In genomic region chr11:32342770-32343191, GRCm38 (mm10) we compare ENCODE assay signal across 9 mouse cellular contexts. TPM values are rescaled to one million over a fixed set of nuclear protein-coding genes. Genes with fewer than 3 reads are reported as not detected.
A peak's percentile ranks its signal among the peaks of the same experiment; 100 is the strongest.
DNase-seq lines count a peak whose midpoint lies in the region; ATAC-seq and TF ChIP-seq lines count a peak whose summit lies in the region.
"Had no signal": no experiment of that assay in that cellular context is flagged by ENCODE, and none has a peak within 500 bp of the region (broad histone marks: within the 10 kb centered on the region; RNA-seq: fewer than 3 reads in every experiment).

No protein-coding gene starts in this region.

- H3K79me2 ChIP-seq in heart, adult 2 months (replicated peaks; ENCODE audit: control insufficient read depth, insufficient read depth, low read length): no peaks in the 10 kb centered on the region

- TF ChIP-seq EP300 in heart, adult 2 months (IDR thresholded peaks at IDR 0.05; ENCODE audit: insufficient read depth, low read depth, low read length): no peak

- no peak for ATAC-seq in neural tube, embryonic 11.5 days (ENCODE audit: insufficient read depth, low FRiP score, low TSS enrichment)
- no peak for ATAC-seq in neural tube, embryonic 15.5 days (ENCODE audit: low FRiP score)
- ATAC-seq in erythroblast, adult 5-6 weeks (replicated peaks; ENCODE audit: low FRiP score, poor library complexity, severe bottlenecking): peak; percentile 41; the same call in 1 of the 2 replicates

- H3K36me3 ChIP-seq in heart, adult 2 months (ENCODE audit: control insufficient read depth, insufficient read depth, low read length): no peaks in the 10 kb centered on the region
- no peaks in the 10 kb centered on the region for H3K36me3 ChIP-seq in neural tube, embryonic 11.5 days (ENCODE audit: control insufficient read depth, insufficient read depth, low read length)
- no peaks in the 10 kb centered on the region for H3K36me3 ChIP-seq in neural tube, embryonic 15.5 days
- H3K36me3 ChIP-seq: embryonic facial prominence, embryonic 12.5 days had no signal

- H3K9ac ChIP-seq in heart, adult 2 months (ENCODE audit: low read depth, low read length): no peak overlapping the region
- no peak overlapping the region for H3K9ac ChIP-seq in neural tube, embryonic 11.5 days (ENCODE audit: low read length)
- no peak overlapping the region for H3K9ac ChIP-seq in neural tube, embryonic 15.5 days (replicated peaks)
- H3K9ac ChIP-seq: embryonic facial prominence, embryonic 12.5 days had no signal

- WGBS in heart, adult 2 months: 19% methylated on average over 2 of the region's 2 CpGs
- WGBS in neural tube, embryonic 11.5 days: 5% methylated on average over 2 of the region's 2 CpGs
- 9% methylated on average over 2 of the region's 2 CpGs for WGBS in neural tube, embryonic 15.5 days

- peak in 1 of 2 experiments; percentile 68 for DNase-seq in heart, adult 2 months
- no peak for DNase-seq in heart, adult 11 months
- DNase-seq in neural tube, embryonic 11.5 days (ENCODE audit: low spot score): peak; percentile 45
- peak; percentile 51 for DNase-seq in adrenal gland, adult 2 months
- peak; percentile 61 to 66 for DNase-seq in natural killer cell, adult 2 months (ENCODE audit: low spot score in 2 of 2)
- no peak for DNase-seq in layer of hippocampus, adult 8-10 months (ENCODE audit: low spot score in 2 of 2)

- no peak overlapping the region for H3K4me2 ChIP-seq in neural tube, embryonic 11.5 days (ENCODE audit: low read depth)
- H3K4me2 ChIP-seq in neural tube, embryonic 15.5 days: no peak overlapping the region
- H3K4me2 ChIP-seq: embryonic facial prominence, embryonic 12.5 days had no signal

- H3K4me1 ChIP-seq in heart, adult 2 months (ENCODE audit: control insufficient read depth, insufficient read depth, low read length): peaks cover 11% of the 10 kb centered on the region
- no peaks in the 10 kb centered on the region for H3K4me1 ChIP-seq in neural tube, embryonic 11.5 days (ENCODE audit: control insufficient read depth, insufficient read depth, low read length)
- H3K4me1 ChIP-seq in neural tube, embryonic 15.5 days: peaks cover 11% of the 10 kb centered on the region

- H3K27ac ChIP-seq in heart, adult 2 months: no peak overlapping the region
- H3K27ac ChIP-seq in neural tube, embryonic 11.5 days (ENCODE audit: low read depth, low read length): no peak overlapping the region
- H3K27ac ChIP-seq in neural tube, embryonic 15.5 days (replicated peaks): no peak overlapping the region
- H3K27ac ChIP-seq: embryonic facial prominence, embryonic 12.5 days had no signal

- no peaks in the 10 kb centered on the region for H3K9me3 ChIP-seq in neural tube, embryonic 11.5 days (ENCODE audit: control insufficient read depth, low read length)
- H3K9me3 ChIP-seq in neural tube, embryonic 15.5 days (replicated peaks): no peaks in the 10 kb centered on the region
- H3K9me3 ChIP-seq: embryonic facial prominence, embryonic 12.5 days had no signal

- intact Hi-C loops in heart, adult 2 months (cut with DNase I): loop anchor here (5.0 to 10.0 kb wide), 2 partner anchors 245 to 352 kb away; no protein-coding TSS in a partner anchor

- peak; percentile 80 for TF ChIP-seq CTCF in heart, adult 2 months (IDR thresholded peaks at IDR 0.05)

- H3K4me3 ChIP-seq in heart, adult 2 months: no peak overlapping the region
- no peak overlapping the region for H3K4me3 ChIP-seq in neural tube, embryonic 11.5 days (ENCODE audit: low read depth, low read length)
- H3K4me3 ChIP-seq in neural tube, embryonic 15.5 days (replicated peaks): no peak overlapping the region
- H3K4me3 ChIP-seq: embryonic facial prominence, embryonic 12.5 days had no signal

- H3K27me3 ChIP-seq in heart, adult 2 months (ENCODE audit: control insufficient read depth, insufficient read depth, low read length): peaks cover under 1% of the 10 kb centered on the region; the same call in 1 of the 2 replicates
- H3K27me3 ChIP-seq in neural tube, embryonic 11.5 days (ENCODE audit: control insufficient read depth, insufficient read depth, low read length): no peaks in the 10 kb centered on the region
- no peaks in the 10 kb centered on the region for H3K27me3 ChIP-seq in neural tube, embryonic 15.5 days (replicated peaks)
- H3K27me3 ChIP-seq: embryonic facial prominence, embryonic 12.5 days had no signal

- TF ChIP-seq POLR2A in heart, adult 2 months (IDR thresholded peaks at IDR 0.05; ENCODE audit: insufficient read depth, low read depth, low read length): no peak

RNA-seq across cellular contexts. Expression of gene Sh3pxd2b, which starts 4.8 kb away (rescaled TPM):
- 1 to 10 TPM; 3.2 to 8.5 TPM for total RNA-seq in heart, adult 2 months (2021)
- polyA plus RNA-seq in heart, adult 2 months (2012; rRNA removed): 4.0 and 5.3 TPM in 2 replicates
- 23.7 TPM in 2 replicates for polyA plus RNA-seq in neural tube, embryonic 11.5 days (2014; fragmentation: Nextera tagmentation; extraction: Ambion mirVana)
- polyA plus RNA-seq in neural tube, embryonic 15.5 days (2015; fragmentation: Nextera tagmentation; extraction: Ambion mirVana): 17.2 and 17.8 TPM in 2 replicates
- total RNA-seq in adrenal gland, adult 2 months (2021): 1 to 10 TPM; 5.2 to 7.4 TPM
- 3.0 and 3.4 TPM in 2 replicates for polyA plus RNA-seq in adrenal gland, adult 2 months (2012; rRNA removed)
- total RNA-seq in erythroblast, adult 5-6 weeks (2015; ENCODE audit: low replicate concordance): 0.42 and 0.96 TPM in 2 replicates
- 0.28 and 0.85 TPM in 2 replicates for total RNA-seq in erythroblast, adult 5-6 weeks (2017; ENCODE audit: low replicate concordance)
- total RNA-seq in layer of hippocampus, adult 8-10 months (2022): 10 to 100 TPM; 12.8 to 13.8 (median 13.2) TPM

RNA-seq across cellular contexts. Expression of gene Hbq1a, which starts 42.9 kb away (rescaled TPM):
- 1 to 10 TPM in 1 of 2 experiments, not detected in 1; 4.4 TPM for total RNA-seq in heart, adult 2 months (2021)
- 0.50 and 7.0 TPM in 2 replicates for polyA plus RNA-seq in heart, adult 2 months (2012; rRNA removed)
- polyA plus RNA-seq in neural tube, embryonic 11.5 days (2014; fragmentation: Nextera tagmentation; extraction: Ambion mirVana): 0.42 TPM in 1 of 2 replicates, not detected in the other
- 0.79 and 1.5 TPM in 2 replicates for polyA plus RNA-seq in neural tube, embryonic 15.5 days (2015; fragmentation: Nextera tagmentation; extraction: Ambion mirVana)
- not detected for total RNA-seq in adrenal gland, adult 2 months (2021)
- not detected in 2 replicates for polyA plus RNA-seq in adrenal gland, adult 2 months (2012; rRNA removed)
- 28.2 and 42.2 TPM in 2 replicates for total RNA-seq in erythroblast, adult 5-6 weeks (2015; ENCODE audit: low replicate concordance)
- total RNA-seq in erythroblast, adult 5-6 weeks (2017; ENCODE audit: low replicate concordance): 17.0 and 21.0 TPM in 2 replicates
- 1 to 10 TPM in 1 of 4 experiments, under 1 TPM in 2, not detected in 1; 0.89 to 3.5 (median 0.91) TPM for total RNA-seq in layer of hippocampus, adult 8-10 months (2022)
- polyA plus RNA-seq: embryonic facial prominence, embryonic 12.5 days had no signal

RNA-seq across cellular contexts. Expression of gene Hba-a2, which starts 46.5 kb away (rescaled TPM):
- total RNA-seq in heart, adult 2 months (2021): over 10,000 TPM in 1 of 2 experiments, 1,000 to 10,000 TPM in 1; 4,976 to 34,253 TPM
- polyA plus RNA-seq in heart, adult 2 months (2012; rRNA removed): 9,938 and 81,467 TPM in 2 replicates
- polyA plus RNA-seq in neural tube, embryonic 11.5 days (2014; fragmentation: Nextera tagmentation; extraction: Ambion mirVana): 4,557 and 4,602 TPM in 2 replicates
- 6,998 and 8,084 TPM in 2 replicates for polyA plus RNA-seq in neural tube, embryonic 15.5 days (2015; fragmentation: Nextera tagmentation; extraction: Ambion mirVana)
- 1,000 to 10,000 TPM; 1,707 to 1,770 TPM for total RNA-seq in adrenal gland, adult 2 months (2021)
- polyA plus RNA-seq in adrenal gland, adult 2 months (2012; rRNA removed): 1,248 and 1,571 TPM in 2 replicates
- total RNA-seq in erythroblast, adult 5-6 weeks (2015; ENCODE audit: low replicate concordance): 143,341 and 149,783 TPM in 2 replicates
- total RNA-seq in erythroblast, adult 5-6 weeks (2017; ENCODE audit: low replicate concordance): 224,706 and 268,423 TPM in 2 replicates
- 100 to 1,000 TPM; 122 to 263 (median 165) TPM for total RNA-seq in layer of hippocampus, adult 8-10 months (2022)

RNA-seq across cellular contexts. Expression of gene Hbq1b, which starts 56.0 kb away (rescaled TPM):
- 1 to 10 TPM in 1 of 2 experiments, under 1 TPM in 1; 0.70 to 2.4 TPM for total RNA-seq in heart, adult 2 months (2021)
- polyA plus RNA-seq in heart, adult 2 months (2012; rRNA removed): 1.5 and 3.8 TPM in 2 replicates
- polyA plus RNA-seq in neural tube, embryonic 11.5 days (2014; fragmentation: Nextera tagmentation; extraction: Ambion mirVana): 4.4 and 4.5 TPM in 2 replicates
- polyA plus RNA-seq in neural tube, embryonic 15.5 days (2015; fragmentation: Nextera tagmentation; extraction: Ambion mirVana): 0.93 and 1.1 TPM in 2 replicates
- under 1 TPM in 1 of 2 experiments, not detected in 1; 0.75 TPM for total RNA-seq in adrenal gland, adult 2 months (2021)
- 0.36 TPM in 1 of 2 replicates, not detected in the other for polyA plus RNA-seq in adrenal gland, adult 2 months (2012; rRNA removed)
- total RNA-seq in erythroblast, adult 5-6 weeks (2015; ENCODE audit: low replicate concordance): 294 and 334 TPM in 2 replicates
- total RNA-seq in erythroblast, adult 5-6 weeks (2017; ENCODE audit: low replicate concordance): 138 and 139 TPM in 2 replicates
- 1 to 10 TPM in 2 of 4 experiments, not detected in 2; 1.1 to 2.5 TPM for total RNA-seq in layer of hippocampus, adult 8-10 months (2022)

RNA-seq across cellular contexts. Expression of gene Hba-a1, which starts 59.5 kb away (rescaled TPM):
- over 10,000 TPM in 1 of 2 experiments, 1,000 to 10,000 TPM in 1; 5,353 to 37,215 TPM for total RNA-seq in heart, adult 2 months (2021)
- 3,162 and 34,446 TPM in 2 replicates for polyA plus RNA-seq in heart, adult 2 months (2012; rRNA removed)
- polyA plus RNA-seq in neural tube, embryonic 11.5 days (2014; fragmentation: Nextera tagmentation; extraction: Ambion mirVana): 2,190 and 2,258 TPM in 2 replicates
- polyA plus RNA-seq in neural tube, embryonic 15.5 days (2015; fragmentation: Nextera tagmentation; extraction: Ambion mirVana): 2,622 and 3,044 TPM in 2 replicates
- 1,000 to 10,000 TPM; 2,365 to 2,621 TPM for total RNA-seq in adrenal gland, adult 2 months (2021)
- polyA plus RNA-seq in adrenal gland, adult 2 months (2012; rRNA removed): 1,833 and 2,428 TPM in 2 replicates
- total RNA-seq in erythroblast, adult 5-6 weeks (2015; ENCODE audit: low replicate concordance): 59,368 and 63,767 TPM in 2 replicates
- total RNA-seq in erythroblast, adult 5-6 weeks (2017; ENCODE audit: low replicate concordance): 14,861 and 24,674 TPM in 2 replicates
- 100 to 1,000 TPM; 157 to 300 (median 205) TPM for total RNA-seq in layer of hippocampus, adult 8-10 months (2022)

Comparison
In these comparisons a context has a peak if more than half of its experiments do, and no peak if none do; other contexts are left out.
1. DNase-seq: peak in neural tube, embryonic 11.5 days (single experiment), adrenal gland, adult 2 months (single experiment) and natural killer cell, adult 2 months (2 of 2); none in heart, adult 11 months (single experiment) and layer of hippocampus, adult 8-10 months (0 of 2).
2. RNA of gene Hba-a2, which starts 46.5 kb away (total RNA-seq): 143,341 to 268,423 TPM in erythroblast, adult 5-6 weeks, 4,976 to 34,253 TPM in heart, adult 2 months and 1,707 to 1,770 TPM in adrenal gland, adult 2 months; 122 to 263 TPM in layer of hippocampus, adult 8-10 months; every median in the first group is over 4 times any median in the second.